Mouse (Mus musculus) cerebellum, adult 2 months (tissue): Measurements from ENCODE around the gene Aven.

Source experiments
- CTCF ChIP-seq: fragments of 200-500 bp; IDR thresholded peaks from 2 replicates; pipeline ENCODE4 v1.5.1; 2011; ENCODE audit warnings: low read depth, mild to moderate bottlenecking, control low read depth, low read length, moderate library complexity, borderline replicate concordance; ENCODE audit not compliant: insufficient read depth
- POLR2A ChIP-seq: fragments of 200-500 bp; IDR thresholded peaks from 2 replicates; pipeline ENCODE4 v1.6.1; 2011; ENCODE audit warnings: low read length, control low read depth, borderline replicate concordance; ENCODE audit not compliant: insufficient read depth

DNA sequence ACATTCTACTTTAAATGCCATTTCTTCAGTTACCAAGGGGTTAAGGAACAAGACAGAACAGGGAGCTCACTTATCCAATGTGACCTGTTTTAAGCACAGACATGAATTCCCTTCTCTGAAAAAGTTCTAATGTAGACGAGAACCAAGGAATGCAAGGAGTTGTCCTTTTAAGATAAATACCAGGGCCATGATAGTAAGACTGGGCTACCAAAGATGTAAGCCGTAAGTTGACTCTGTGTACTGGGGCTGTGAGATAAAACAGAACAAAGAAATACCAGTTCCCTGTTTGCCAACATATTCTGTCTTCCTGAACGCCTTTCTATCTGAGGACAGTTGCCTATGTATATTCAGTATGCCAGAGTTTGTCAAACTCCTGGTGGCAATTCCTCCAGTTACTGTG lies 176.7 kb downstream of the Aven start:
- TF ChIP-seq CTCF (no peak), POLR2A (no peak)
